Mouse (Mus musculus) hematopoietic stem cell, adult 5-6 weeks (primary cell): Measurements from ENCODE around the gene Tuba1b. TPM values are rescaled to one million over a fixed set of nuclear protein-coding genes. Genes with fewer than 3 reads are reported as not detected.
A peak's percentile ranks its signal among the peaks of the same experiment; 100 is the strongest.

Source experiments
- ATAC-seq, 2 experiments: fragments of 125-278 bp in 1 of 2; replicated peaks in 1 of 2; 2 replicates each; pipeline ENCODE4 v1.8.0; 2016 to 2017; ENCODE audit warnings: inconsistent platforms in 2 of 2, mild to moderate bottlenecking in 2 of 2, moderate number of reproducible peaks in 2 of 2, low read depth in 1 of 2, moderate TSS enrichment in 1 of 2; ENCODE audit not compliant: low FRiP score in 2 of 2, poor library complexity in 2 of 2, severe bottlenecking in 2 of 2, insufficient read depth in 1 of 2, low TSS enrichment in 1 of 2
- total RNA-seq: library from RNA; stranded (forward); fragments of 172-1452, 232-1000 nt; gene quantifications from 2 replicates; pipeline ENCODE4 v1.2.3, GENCODE M21; 2017

Tuba1b gene
- total RNA-seq, 1 experiment from 2014 or later: 707 TPM

GRCm38 (mm10) chr15:98901530-98901929 lies 32.8 kb downstream of the Tuba1b start:
- ATAC-seq: no peak

DNA sequence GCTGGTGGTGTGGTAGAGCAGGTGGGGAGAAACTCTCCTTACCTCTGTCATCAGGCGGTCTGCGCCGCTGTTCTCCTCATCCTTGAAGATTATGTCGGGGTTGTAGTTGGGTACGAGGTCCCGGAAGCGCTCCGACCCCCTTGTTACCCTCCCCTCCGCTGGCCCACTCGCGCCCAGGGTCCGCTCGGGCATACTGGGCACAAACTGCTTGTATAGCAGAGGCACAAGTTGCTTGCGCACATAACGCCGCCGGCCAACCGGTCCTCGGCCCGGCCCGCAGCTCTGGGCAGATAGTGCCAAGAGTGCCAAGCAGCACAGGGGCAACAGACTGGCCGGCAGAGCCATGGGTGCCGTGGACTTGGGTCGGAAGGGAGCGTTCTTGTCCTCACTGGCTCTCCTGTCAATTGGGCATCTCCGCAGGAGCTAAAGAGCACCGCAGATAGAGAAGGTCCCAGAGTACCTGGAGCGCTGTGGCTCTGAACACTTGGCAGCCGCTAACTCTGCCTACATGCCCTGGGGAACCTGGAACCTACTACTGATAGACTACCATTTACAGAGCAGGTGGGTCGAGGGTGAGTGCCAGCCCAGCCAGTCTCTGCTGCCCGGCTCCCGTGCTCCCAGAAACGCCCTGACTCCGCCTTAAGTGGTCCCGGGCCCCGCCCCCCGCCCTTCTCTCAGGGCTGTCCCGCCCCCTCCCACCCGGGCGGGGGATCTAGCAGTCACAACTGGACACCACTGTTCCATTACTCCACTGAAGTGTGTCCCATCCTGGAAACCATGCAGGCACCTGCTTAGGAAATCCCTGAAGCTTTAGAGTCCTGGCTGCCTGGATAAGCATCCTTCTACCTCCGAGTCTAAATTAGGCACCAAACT lies 36.2 kb downstream of the Tuba1b start, which contains the start of gene Dhh:
Gene Dhh (minus strand): TSS at position 613 of the 873 bp plus-strand sequence.
- 0 out of 4 replicates have a peak, but pooled peaks of 1 of the 2 experiments have one; percentile 8 for ATAC-seq

DNA sequence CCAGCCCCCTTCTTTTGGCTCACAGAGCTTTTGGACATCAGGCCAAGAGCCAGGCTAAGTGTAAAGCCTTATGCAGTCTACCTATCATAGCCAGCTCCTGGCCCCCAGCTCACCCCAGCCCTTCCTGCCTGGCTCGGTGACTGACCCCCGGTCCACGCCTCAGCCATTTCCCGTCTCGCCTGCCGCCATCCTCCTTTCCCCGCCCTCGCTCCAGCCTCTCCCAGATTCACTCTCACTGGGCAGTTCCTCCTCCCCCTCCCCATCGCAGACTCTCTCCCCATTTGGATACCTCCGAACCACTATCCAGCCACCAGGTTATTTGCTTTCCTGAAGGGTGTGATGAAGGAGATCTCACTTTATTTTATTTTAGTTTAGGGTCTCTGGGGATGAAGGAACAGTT lies 36.9 kb downstream of the Tuba1b start:
- no peak for ATAC-seq

DNA sequence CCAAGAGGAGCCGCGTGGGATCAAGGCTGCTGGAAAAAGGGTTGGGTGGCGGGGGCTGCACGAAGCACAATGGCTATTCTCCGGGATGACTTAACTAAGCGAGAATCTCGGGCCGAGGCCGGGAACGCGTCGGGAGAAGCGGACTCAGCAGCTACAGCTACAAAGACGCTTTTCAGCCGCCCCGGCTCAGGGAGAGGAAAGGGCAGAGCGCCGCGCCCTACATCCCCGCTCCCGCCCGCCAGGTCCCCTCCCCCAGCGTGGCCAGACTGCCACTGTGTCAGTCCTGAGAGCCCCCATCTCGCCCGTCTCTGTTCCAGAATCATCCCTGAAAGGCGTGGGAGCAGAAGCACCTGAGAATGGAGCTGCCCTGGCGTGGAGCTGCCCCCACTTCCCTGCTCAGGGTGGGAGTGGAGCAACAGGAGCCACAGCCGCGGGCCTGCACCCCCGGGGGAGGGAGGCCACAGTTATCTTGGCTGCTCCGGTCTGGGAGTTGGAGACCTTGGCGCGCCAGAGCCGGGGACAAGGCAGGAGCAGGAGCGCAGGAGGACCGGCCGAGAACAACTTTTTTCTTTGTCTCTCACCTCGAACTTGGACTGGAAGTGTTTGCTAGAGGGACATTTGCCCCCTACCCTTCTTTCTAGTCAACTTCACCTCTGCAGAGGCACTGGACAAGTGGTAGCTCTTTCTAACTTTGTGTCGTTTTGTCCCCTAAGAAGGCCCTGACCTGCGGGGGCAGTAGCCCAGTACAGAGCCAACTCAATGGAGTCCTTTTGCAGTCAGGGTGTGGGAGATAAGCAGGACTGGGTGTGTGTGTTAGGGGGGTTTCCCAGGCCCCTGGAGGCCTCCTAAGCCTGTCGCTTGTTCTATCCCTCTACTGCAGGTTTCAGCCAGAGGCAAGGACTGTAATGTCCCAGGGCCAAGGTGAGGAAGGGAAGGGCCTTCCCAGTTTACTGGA lies 38.5 kb downstream of the Tuba1b start:
- no peak for ATAC-seq

DNA sequence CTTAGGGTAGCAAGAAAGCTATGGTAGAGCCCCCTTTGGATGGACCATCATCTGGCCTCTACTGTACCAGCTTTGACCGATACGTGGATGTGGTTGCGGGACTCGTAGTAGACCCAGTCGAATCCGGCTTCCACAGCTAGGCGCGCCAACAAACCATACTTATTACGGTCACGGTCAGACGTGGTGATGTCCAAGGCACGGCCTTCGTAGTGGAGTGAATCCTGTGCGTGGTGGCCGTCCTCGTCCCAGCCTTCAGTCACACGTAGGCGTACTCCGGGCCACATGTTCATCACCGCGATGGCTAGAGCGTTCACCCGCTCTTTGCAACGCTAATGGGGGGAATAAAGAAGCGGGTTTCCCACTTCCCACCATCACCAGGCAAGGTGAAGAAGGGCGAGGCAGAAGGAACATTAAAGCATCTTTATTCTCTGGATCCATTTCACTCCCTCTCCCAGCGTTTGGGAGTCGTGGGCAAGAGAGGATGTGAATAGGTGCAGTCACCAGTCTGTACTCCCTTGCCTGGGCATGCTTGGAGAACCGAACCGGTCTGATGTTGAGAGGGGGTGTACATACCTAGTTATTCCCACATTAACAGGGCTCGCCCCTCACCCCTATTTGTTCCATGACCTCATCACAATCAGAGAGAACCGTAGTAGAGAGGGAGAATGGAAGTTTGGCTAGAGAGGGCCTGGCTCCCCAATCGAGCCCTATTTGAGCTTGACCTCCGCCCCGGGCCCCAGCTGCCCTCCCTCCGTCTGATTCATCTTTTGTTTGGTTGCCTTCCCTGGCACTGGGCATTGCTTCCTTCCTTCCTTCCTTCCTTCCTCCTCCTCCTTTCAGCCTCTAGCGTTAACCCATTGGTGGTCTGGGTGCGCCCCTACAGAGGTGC lies 39.4 kb downstream of the Tuba1b start:
- ATAC-seq: no peak

DNA sequence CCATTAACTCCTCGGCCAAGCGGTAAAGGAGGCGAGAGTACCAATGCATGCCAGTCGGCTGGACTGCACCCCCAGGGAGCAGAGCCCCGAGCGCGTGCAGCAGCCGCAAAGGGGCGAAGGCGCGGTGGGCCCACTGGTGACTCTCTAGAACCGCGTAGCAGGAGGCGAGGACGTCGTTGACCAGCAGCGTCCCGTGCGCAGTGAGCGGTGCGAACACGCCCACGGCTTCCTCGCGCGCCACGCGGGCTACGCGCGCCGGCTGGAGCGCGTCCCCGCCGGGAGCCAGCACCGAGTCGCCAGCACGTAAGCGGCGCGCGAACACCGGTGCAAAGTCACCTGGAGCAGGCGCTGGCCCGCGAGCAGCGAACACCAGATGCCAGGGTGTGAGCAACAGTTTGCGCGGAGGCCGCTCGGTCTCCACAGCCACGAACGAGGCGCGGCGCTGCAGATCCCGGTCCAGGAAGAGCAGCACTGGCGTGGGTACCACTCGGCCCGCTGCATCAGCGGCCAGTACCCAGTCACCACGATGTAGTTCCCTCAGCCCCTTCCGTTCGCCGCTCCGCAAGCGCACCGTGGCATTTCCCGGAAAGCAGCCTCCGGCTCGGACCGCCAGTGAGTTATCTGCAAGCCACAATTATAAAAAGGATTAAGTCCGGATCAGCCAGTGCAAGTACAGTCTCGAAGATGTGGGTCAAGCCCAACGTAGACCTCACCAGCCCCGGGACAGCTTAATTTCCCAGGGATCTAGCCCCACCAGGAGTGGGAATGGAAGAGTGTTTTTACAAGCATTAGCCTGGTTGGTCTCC lies 40.2 kb downstream of the Tuba1b start, which contains the start of gene Rhebl1:
Gene Rhebl1 (minus strand): TSS at position 601 of the 806 bp plus-strand sequence.
- no peak for ATAC-seq

- no peak for ATAC-seq
Measured at GRCm38 (mm10) chr15:98893036-98893435, 41.3 kb downstream of the Tuba1b start.

- peak; percentile 85 to 90 for ATAC-seq
Measured at GRCm38 (mm10) chr15:98891907-98892606, 42.3 kb downstream of the Tuba1b start.

GRCm38 (mm10) chr15:98891198-98891742 lies 43.1 kb downstream of the Tuba1b start:
- no peak for ATAC-seq

- no peak for ATAC-seq
Measured at GRCm38 (mm10) chr15:98887526-98887925, 46.8 kb downstream of the Tuba1b start.

- ATAC-seq: no peak
Measured at GRCm38 (mm10) chr15:98886667-98887387, 47.5 kb downstream of the Tuba1b start.

DNA sequence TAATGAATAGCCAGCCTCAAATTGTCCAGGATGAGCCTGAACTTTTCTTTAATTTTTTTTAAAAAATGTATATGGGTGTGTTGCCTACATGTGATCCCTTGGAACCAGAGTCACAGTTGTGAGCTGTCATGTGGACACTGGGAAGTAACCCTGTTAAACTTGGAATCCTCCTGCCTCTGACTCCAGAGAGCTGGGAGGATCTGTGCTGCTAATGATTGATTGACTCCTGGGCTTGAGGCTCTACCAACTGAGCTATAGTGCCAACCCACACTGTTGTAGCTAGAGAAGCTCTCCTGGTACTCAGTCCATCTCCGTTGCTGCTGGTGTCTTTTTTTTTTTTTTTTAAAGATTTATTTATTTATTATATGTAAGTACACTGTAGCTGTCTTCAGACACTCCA lies 50.3 kb downstream of the Tuba1b start:
- ATAC-seq: no peak

DNA sequence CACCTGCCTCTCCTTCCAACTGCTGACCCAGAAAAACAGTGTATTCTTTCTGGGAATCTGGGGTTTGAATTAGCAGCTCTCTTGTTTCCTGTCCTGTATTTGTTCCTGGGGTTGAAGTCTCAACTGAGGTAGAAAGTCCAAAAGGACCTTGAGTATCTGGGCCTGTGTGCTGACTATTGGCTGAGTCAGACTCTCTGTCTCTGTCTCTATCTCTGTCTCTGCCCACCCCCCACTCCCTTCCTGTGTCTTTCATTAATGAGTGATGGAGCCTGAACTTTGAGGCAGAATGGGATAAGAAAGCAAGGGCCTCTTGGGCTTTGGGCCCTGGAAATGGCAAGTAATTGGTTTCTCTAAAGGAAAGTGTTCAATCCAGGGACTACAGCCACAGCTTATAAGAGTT lies 50.7 kb downstream of the Tuba1b start:
- ATAC-seq: no peak

- no peak for ATAC-seq
Measured at GRCm38 (mm10) chr15:98881656-98882008, 52.7 kb downstream of the Tuba1b start.
